Mouse (Mus musculus): ENCODE results near the gene Adgrg1.

DNA sequence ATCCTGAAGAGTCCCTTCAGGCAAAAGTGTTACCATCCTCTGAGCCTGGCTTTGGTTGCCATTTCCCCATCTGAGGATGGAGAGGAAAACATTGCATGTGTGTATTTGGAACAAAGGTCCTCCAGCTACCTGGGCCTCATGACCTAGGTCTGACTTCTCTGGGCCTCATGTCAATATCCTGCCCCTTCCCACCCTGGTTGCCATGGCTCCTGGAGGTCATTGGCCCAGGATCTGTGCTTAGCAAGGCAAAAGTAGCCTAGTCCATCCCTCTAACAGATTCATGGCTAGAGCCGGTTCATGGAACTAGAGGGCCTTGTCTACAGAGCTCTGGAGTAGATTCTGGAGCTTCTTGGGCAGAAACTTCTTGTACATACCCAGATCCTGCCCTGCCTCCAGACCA is 12.3 kb upstream of the Adgrg1 start:
- no peak for TF ChIP-seq CTCF (IDR thresholded peaks at IDR 0.05; ENCODE audit: low read depth)
- TF ChIP-seq EP300 (optimal IDR thresholded peaks at IDR 0.05): no peak
